Mouse (Mus musculus) embryonic facial prominence, embryonic 13.5 days (tissue): ENCODE data around the gene Tcam1. TPM values are rescaled to one million over a fixed set of nuclear protein-coding genes. Genes with fewer than 3 reads are reported as not detected.

Experiments used
- ATAC-seq: fragments of 200-750 bp; cut with Nextera tagmentation; 2 replicates; pipeline ENCODE4 v1.8.0; 2017; ENCODE audit warnings: low read depth; ENCODE audit not compliant: insufficient number of reproducible peaks, insufficient read depth, low FRiP score, low TSS enrichment
- H3K27ac ChIP-seq: fragments of 300-500 bp; sonication (generic); 2 replicates; pipeline ENCODE4 v1.5.1; 2015; ENCODE audit warnings: moderate library complexity, mild to moderate bottlenecking, inconsistent platforms
- H3K27me3 ChIP-seq: fragments of 300-500 bp; sonication (generic); 2 replicates; pipeline ENCODE4 v1.6.1; 2015; ENCODE audit warnings: mild to moderate bottlenecking, inconsistent platforms
- H3K36me3 ChIP-seq: fragments of 300-500 bp; sonication (generic); 2 replicates; pipeline ENCODE4 v1.6.1; 2015; ENCODE audit warnings: mild to moderate bottlenecking, inconsistent platforms
- H3K4me1 ChIP-seq: fragments of 300-500 bp; sonication (generic); 2 replicates; pipeline ENCODE4 v1.6.1; 2015; ENCODE audit warnings: inconsistent platforms
- H3K4me2 ChIP-seq: fragments of 300-500 bp; sonication (generic); 2 replicates; pipeline ENCODE4 v1.6.1; 2015; ENCODE audit warnings: moderate library complexity, mild to moderate bottlenecking, inconsistent platforms
- H3K4me3 ChIP-seq: fragments of 300-500 bp; sonication (generic); 2 replicates; pipeline ENCODE4 v1.5.1; 2015; ENCODE audit warnings: mild to moderate bottlenecking, inconsistent platforms
- H3K9ac ChIP-seq: fragments of 300-500 bp; sonication (generic); 2 replicates; pipeline ENCODE4 v1.6.1; 2015; ENCODE audit warnings: mild to moderate bottlenecking, inconsistent platforms
- H3K9me3 ChIP-seq: fragments of 300-500 bp; sonication (generic); 2 replicates; pipeline ENCODE4 v1.6.1; 2016; ENCODE audit warnings: inconsistent platforms
- whole genome bisulfite sequencing: fragments of 180-500 bp; shearing (Covaris S2); methylation state at CpG from one replicate; pipeline ENCODE4 v1.1.7; 2015; ENCODE audit warnings: mixed read lengths; 5-methylcytosine and 5-hydroxymethylcytosine counted together
- polyA plus RNA-seq: library from polyadenylated mRNA; unstranded; fragments of >200 nt; fragmentation: Nextera tagmentation; extraction: Ambion mirVana; gene quantifications from 2 replicates; pipeline ENCODE4 v1.2.1, GENCODE M21; 2015

The Tcam1 gene
- polyA plus RNA-seq, 1 experiment from 2014 or later: 0.44 TPM

DNA sequence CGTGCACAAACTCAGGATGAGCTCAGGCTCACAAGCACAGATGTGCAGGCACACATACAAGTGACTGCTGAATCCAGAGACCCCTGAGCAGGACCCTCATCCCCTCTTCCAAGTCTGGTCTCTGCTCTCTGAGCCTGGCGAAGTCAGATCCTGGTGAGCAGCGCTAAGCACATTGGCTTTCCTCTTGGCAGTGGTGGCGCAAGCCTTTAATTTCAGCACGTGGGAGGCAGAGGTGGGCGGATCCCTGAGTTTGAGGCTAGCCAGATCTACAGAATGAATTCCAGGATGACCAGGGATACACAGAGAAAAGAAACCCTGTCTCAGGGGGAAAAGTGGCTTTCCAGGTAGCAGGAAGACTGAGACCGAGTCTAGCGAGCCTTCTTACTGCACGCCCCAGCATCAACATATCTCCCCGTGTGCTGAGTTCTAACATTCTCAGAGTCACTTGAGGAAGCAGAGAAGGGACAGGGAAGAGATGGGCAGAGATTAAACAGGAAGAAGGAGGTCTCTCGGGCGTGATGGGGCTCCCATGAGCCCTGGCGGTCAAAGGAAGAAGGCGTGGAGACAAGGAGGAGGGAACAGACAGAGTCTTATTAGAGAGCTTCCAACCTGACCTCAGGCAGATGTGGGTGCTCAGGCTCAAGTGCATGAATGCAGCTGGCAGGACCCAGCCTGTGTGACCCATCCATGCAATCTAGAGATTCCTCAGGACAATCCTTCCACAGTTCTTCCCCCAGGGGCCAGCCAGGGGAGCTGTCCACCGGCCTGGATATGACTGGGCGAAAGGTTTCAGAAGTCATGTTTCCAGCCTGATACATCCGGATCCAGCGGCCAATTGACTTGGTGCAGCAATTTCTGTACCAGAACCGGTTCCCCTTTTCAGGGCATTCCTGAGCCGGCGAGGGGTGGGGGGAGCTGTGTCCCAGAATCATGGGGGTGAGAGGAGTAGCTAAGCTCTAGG lies 42.2 kb downstream of the Tcam1 start:
- Histone ChIP-seq H3K9me3 (no peaks in the 10 kb centered on the region), H3K4me2 (no peak overlapping the region), H3K9ac (no peak overlapping the region), H3K27me3 (no peaks in the 10 kb centered on the region), H3K4me1 (peaks cover 43% of the 10 kb centered on the region), H3K36me3 (no peaks in the 10 kb centered on the region), H3K4me3 (no peak overlapping the region), H3K27ac (no peak overlapping the region)
- 61% methylated on average over 21 of the region's 21 CpGs for WGBS
- no peak for ATAC-seq

DNA sequence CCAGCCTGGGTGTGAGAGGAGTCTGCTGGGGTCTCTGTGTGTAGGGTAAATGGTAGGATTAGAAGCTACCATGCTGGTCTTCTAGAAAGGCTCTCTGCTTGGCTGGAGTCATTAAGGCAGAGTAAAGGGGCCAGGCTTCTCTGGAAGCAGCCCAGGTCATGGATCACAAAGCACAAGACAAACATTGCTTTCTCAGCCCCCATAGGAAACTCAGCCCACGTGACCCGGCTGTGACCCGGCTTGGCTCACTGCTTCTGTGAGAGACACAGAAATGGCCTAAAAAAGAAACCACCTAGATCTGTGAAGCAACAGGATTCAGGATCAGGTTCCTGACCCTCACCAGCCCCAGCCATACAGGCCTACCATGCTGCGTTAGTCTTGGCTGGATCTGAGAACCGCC lies 48.4 kb downstream of the Tcam1 start:
- no peak for ATAC-seq
- H3K27me3 ChIP-seq: no peaks in the 10 kb centered on the region
- peaks cover 20% of the 10 kb centered on the region for H3K4me1 ChIP-seq
- WGBS: 76% methylated on average over 5 of the region's 5 CpGs
- no peak overlapping the region for H3K9ac ChIP-seq
- H3K9me3 ChIP-seq: no peaks in the 10 kb centered on the region
- H3K4me2 ChIP-seq: no peak overlapping the region
- no peak overlapping the region for H3K4me3 ChIP-seq
- no peaks in the 10 kb centered on the region for H3K36me3 ChIP-seq
- no peak overlapping the region for H3K27ac ChIP-seq

DNA sequence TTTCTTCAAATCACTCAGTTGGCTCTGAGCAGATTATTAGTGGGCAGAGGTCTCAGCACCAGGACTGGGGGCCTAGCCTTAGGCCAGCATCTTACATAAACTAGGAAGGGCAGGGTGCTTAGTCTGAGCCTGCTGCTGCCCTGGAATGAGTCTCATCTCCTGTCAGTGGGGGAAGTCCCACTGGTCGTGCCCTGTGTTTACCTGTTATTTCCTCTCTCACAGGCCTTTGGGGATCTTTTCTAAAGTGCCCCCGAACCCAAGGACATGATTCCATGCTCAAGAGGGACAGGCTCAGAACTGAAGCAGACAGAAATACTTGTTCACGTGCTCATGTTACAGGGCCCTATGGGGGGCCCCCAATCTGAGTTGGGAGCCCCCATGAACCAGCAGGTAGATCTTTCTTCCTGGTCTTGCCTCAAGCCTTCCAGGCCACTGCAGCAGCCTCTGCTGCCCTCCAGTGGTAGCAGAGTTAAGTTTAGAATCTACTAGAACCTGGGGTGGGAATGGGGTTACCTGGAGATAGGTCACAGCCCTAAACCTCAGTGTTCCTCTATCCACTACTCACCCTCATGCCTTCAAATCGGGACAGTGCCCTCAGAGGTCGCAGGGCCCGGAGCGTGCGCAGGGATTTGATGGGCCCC lies 49.2 kb downstream of the Tcam1 start:
- Histone ChIP-seq H3K4me1 (peaks cover 20% of the 10 kb centered on the region), H3K9ac (no peak overlapping the region), H3K27me3 (no peaks in the 10 kb centered on the region), H3K36me3 (no peaks in the 10 kb centered on the region), H3K27ac (no peak overlapping the region), H3K9me3 (no peaks in the 10 kb centered on the region), H3K4me2 (no peak overlapping the region), H3K4me3 (no peak overlapping the region)
- ATAC-seq: no peak
- 61% methylated on average over 8 of the region's 8 CpGs for WGBS

DNA sequence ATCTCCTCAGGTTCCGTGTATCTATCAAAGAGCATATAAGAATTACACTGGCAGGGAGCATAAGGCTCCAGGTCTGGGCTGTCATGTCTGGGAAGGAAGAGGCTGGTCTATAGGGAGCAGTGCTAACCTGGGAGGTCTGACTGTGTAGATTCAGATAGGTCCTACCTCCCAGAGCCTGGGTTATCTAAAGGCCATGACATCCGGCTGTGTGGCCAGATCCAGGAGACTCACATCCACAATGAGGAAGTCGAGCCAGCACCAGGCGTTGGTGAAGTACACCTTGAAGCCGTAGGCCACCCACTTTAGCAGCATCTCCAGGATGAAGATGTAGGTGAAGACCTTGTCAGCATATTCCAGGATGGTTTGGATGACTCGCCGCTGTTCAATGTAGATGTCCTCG lies 50.0 kb downstream of the Tcam1 start:
- Histone ChIP-seq H3K4me3 (no peak overlapping the region), H3K27ac (no peak overlapping the region), H3K9me3 (no peaks in the 10 kb centered on the region), H3K4me2 (no peak overlapping the region), H3K36me3 (no peaks in the 10 kb centered on the region), H3K4me1 (peaks cover 20% of the 10 kb centered on the region), H3K27me3 (no peaks in the 10 kb centered on the region), H3K9ac (no peak overlapping the region)
- ATAC-seq: no peak
- WGBS: 86% methylated on average over 8 of the region's 8 CpGs

DNA sequence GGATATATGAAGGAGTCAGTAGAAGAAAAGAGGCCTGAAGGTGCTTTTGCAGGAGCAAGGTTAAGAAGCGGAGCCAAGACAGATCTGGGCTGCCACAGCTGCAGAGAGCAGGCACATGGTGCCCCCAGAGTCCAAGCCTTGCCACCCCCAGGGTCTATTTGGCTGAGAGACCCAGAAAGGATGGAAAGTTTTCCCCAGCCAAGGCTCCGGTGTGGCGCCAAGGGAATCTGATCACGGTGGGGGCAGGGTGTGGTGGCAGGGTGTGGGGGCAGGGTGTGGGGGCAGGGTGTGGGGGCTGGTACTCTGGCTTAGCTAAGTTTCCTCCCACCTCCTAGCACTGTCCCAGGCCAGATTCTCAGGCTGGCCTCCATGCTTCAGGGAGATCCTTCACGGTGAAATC lies 52.0 kb downstream of the Tcam1 start:
- Histone ChIP-seq H3K36me3 (no peaks in the 10 kb centered on the region), H3K27ac (no peak overlapping the region), H3K27me3 (no peaks in the 10 kb centered on the region), H3K4me3 (no peak overlapping the region), H3K9ac (peak overlapping the region; percentile 28; the same call in 1 of the 2 replicates), H3K4me1 (peaks cover 24% of the 10 kb centered on the region), H3K9me3 (no peaks in the 10 kb centered on the region), H3K4me2 (no peak overlapping the region)
- WGBS: 44% methylated on average over 5 of the region's 5 CpGs
- ATAC-seq: 0 out of 2 replicates have a peak, but pooled peaks have one; percentile 32

DNA sequence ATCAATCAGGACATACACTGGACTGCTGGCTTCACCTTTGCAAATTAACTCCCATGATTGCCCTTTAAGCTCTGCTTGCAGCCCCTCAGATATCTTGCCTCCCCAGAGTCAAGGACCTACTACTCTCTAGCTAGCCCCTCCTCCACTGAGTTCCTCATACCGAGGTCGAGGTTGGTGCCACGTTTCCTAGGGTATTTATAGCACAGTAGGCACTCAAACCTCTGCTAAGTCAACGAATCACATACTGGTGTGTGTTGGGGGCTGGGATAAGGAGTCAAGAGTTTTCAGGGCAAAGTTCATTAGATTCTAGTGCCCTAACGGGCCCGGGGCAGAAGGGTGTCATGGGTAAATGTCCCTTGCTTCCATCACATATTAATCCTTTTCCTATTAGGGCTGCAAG lies 52.7 kb downstream of the Tcam1 start:
- ATAC-seq: no peak
- no peak overlapping the region for H3K4me2 ChIP-seq
- no peak overlapping the region for H3K27ac ChIP-seq
- H3K4me3 ChIP-seq: no peak overlapping the region
- H3K27me3 ChIP-seq: no peaks in the 10 kb centered on the region
- H3K9me3 ChIP-seq: no peaks in the 10 kb centered on the region
- H3K9ac ChIP-seq: 0 out of 2 replicates have a peak overlapping the region, but pooled peaks have one; percentile 28
- H3K4me1 ChIP-seq: peaks cover 27% of the 10 kb centered on the region
- H3K36me3 ChIP-seq: no peaks in the 10 kb centered on the region
- WGBS: 71% methylated on average over 6 of the region's 6 CpGs

DNA sequence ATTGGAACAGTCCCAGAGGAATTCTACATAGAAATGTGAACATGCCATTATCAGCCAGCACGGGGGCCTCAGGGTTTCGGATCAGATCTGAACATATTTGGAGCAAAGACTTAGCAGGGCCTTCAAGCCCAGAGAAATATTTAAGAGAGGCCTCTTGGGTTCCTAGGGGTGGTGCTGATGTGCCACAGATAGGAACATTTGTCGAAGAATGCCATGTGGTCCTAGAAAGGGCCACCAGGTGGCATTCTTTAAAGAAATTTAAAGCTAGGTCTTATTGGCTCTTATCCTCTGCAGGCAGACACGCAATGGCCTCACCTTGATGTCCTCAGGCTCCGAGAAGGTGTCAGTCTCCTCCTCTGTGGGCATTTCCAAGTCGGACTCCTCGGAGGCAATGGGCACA lies 53.2 kb downstream of the Tcam1 start:
- 67% methylated on average over 7 of the region's 7 CpGs for WGBS
- ATAC-seq: no peak
- no peaks in the 10 kb centered on the region for H3K9me3 ChIP-seq
- H3K9ac ChIP-seq: no peak overlapping the region
- no peaks in the 10 kb centered on the region for H3K36me3 ChIP-seq
- H3K4me3 ChIP-seq: no peak overlapping the region
- H3K27me3 ChIP-seq: no peaks in the 10 kb centered on the region
- H3K27ac ChIP-seq: no peak overlapping the region
- H3K4me2 ChIP-seq: no peak overlapping the region
- peaks cover 28% of the 10 kb centered on the region for H3K4me1 ChIP-seq

DNA sequence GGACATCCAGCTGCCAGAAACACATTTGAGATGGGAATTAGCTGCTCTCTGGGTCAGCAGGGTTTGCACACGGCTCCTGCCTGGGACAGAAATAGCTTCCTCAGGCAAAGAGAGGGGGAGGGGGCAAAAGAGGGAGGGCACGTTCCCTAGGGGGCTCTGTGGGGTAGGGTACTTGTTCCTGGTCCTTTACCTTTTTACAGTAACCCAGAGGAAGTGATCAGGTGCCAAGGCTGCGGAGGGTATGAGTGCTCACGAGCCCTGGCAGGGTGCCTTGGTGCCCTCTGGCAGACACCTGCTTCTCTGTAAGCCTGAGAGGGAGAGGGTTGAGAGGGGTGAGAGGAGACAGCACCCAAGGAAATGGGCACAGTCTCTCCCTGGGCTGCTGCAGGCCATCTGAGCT lies 56.0 kb downstream of the Tcam1 start:
- H3K27me3 ChIP-seq: no peaks in the 10 kb centered on the region
- H3K36me3 ChIP-seq: no peaks in the 10 kb centered on the region
- no peak overlapping the region for H3K9ac ChIP-seq
- H3K4me1 ChIP-seq: peaks cover 26% of the 10 kb centered on the region
- no peak overlapping the region for H3K4me3 ChIP-seq
- no peak overlapping the region for H3K4me2 ChIP-seq
- no peaks in the 10 kb centered on the region for H3K9me3 ChIP-seq
- 49% methylated on average over 4 of the region's 4 CpGs for WGBS
- no peak for ATAC-seq
- H3K27ac ChIP-seq: no peak overlapping the region

DNA sequence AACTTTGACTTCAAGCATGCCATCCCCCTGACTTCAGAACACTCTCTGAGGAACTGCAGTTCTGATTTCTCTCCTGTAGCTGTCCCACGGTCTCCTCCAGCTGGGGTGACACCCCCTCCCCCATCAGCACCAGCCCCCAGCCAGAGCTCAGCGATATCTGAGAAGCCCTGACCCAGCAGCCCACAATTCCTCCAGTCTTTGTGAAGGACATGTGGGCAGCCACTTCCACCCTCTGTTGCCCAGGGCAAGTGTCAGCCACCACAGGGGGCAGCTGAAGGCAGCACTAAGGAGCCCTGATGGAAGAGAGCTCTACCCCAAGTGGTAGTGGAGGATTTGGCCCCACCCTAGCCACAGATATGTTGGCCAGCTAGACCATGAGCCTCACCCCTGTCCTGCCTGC lies 57.6 kb downstream of the Tcam1 start:
- H3K27me3 ChIP-seq: no peaks in the 10 kb centered on the region
- WGBS: 5% methylated on average over 2 of the region's 2 CpGs
- no peaks in the 10 kb centered on the region for H3K36me3 ChIP-seq
- no peak for ATAC-seq
- peaks cover 10% of the 10 kb centered on the region; the same call in 1 of the 2 replicates for H3K4me1 ChIP-seq
- H3K4me3 ChIP-seq: no peak overlapping the region
- no peak overlapping the region for H3K27ac ChIP-seq
- no peaks in the 10 kb centered on the region for H3K9me3 ChIP-seq
- no peak overlapping the region for H3K4me2 ChIP-seq
- H3K9ac ChIP-seq: no peak overlapping the region

DNA sequence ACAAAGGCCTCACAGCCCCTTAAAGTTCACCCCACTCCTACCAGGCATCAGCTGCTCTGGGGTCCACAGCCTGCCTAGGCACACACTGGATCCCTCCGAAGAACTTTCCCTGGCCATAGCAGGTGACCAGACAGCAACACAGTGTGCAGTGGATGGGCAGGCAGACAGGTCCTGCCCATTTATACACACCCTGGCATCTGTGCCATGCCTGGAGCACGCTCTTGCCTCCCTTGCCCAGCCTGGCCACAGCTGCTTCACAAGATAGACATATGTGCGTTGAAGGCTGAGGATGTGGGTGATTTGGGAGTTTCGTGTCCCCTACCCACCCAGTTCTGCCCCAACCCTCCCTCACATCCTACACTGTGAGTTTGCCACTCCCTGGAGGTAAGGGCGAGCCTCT lies 61.6 kb downstream of the Tcam1 start:
- no peaks in the 10 kb centered on the region for H3K36me3 ChIP-seq
- ATAC-seq: no peak
- H3K4me1 ChIP-seq: peaks cover 4% of the 10 kb centered on the region; the same call in 1 of the 2 replicates
- H3K9me3 ChIP-seq: no peaks in the 10 kb centered on the region
- H3K4me3 ChIP-seq: no peak overlapping the region
- 82% methylated on average over 5 of the region's 5 CpGs for WGBS
- no peak overlapping the region for H3K4me2 ChIP-seq
- H3K27ac ChIP-seq: no peak overlapping the region
- no peaks in the 10 kb centered on the region for H3K27me3 ChIP-seq
- no peak overlapping the region for H3K9ac ChIP-seq
